Mouse (Mus musculus) gonadal fat pad, adult 2 months (tissue): ENCODE measurements around the gene Phf19. TPM values are rescaled to one million over a fixed set of nuclear protein-coding genes. Genes with fewer than 3 reads are reported as not detected.
A peak's percentile ranks its signal among the peaks of the same experiment; 100 is the strongest.

Source experiments
- DNase-seq: peaks from one replicate; pipeline ENCODE4 v3.0.0-alpha.2; 2012; ENCODE audit warnings: low read depth
- polyA plus RNA-seq: library from polyadenylated mRNA; depleted of rRNA; stranded (reverse); fragments of >200 nt; gene quantifications from 2 replicates; pipeline ENCODE4 v1.2.3, GENCODE M21; 2012

The Phf19 gene
- polyA plus RNA-seq, 1 experiment: 15.8 TPM

GRCm38 (mm10) chr2:34938269-34939208, 24.7 kb upstream of the Phf19 start:
- DNase-seq: no peak

- DNase-seq: peak; percentile 55
These were observed 23.6 kb upstream of the Phf19 start for GRCm38 (mm10) chr2:34937460-34937859.

- DNase-seq: no peak
These were observed 13.5 kb upstream of the Phf19 start for GRCm38 (mm10) chr2:34927320-34927719.

DNA sequence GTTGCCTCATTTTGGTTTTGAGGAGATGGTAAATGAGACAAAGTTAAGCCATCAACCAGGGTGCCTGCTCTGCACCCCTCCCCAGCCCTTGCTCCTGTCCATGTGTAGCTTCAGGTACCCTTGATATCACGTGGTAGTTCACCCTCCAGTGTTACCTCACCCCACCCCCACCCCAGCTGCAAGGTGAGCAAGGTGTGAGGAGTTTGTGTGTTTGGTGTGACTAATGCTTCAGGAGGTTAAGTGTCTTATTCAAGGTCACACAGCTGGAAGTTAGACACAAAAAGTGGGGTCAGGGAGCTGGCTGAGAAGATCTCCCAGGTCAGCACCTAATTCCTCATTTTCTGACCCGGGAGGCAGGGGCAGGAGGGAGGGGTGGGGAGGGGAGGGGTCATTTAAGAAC, 8.9 kb upstream of the Phf19 start:
- DNase-seq: no peak

DNA sequence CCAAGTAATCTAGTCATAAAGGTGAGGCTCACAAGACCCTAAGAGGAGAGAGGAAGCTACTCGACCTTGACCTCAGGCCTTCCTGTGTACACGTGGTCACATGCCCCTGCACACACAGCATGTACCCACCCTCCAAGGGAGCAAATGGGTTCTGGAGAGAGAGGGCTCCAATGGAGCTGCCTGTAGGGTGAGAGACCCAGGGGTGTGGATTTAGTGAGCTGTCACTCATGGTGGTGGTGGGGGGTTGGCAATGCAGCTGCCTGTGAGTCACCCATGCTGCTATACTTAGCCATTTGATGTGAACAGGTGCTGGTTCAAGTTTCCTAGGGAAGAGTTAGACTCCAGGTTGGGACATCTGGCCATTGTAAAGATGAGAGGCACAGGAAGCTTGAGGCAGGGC, 6.3 kb upstream of the Phf19 start:
- no peak for DNase-seq

DNA sequence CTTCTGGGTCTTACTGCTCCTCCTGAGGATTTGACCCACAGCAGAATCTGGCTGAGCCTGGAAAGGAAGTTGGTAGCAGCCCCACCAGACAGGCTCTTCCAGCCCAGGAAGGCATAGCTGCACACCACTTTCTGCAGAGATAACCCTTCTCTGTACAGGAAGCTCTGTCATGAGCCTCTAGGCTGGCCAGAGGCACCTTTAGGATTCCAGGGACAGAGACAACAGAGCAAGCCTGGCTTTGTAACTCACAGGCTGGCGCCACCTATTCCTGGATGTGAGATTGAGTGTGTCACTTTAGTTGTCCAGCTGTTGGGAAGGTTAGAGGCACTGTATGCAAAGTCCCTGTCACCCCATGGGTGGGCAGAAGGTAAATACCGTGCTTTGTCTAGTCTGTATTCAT, 1.3 kb upstream of the Phf19 start:
- no peak for DNase-seq

- DNase-seq: no peak
These were observed 927 bp upstream of the Phf19 start for GRCm38 (mm10) chr2:34914823-34915082.

GRCm38 (mm10) chr2:34914069-34914822, 420 bp upstream of the Phf19 start:
- no peak for DNase-seq

DNA sequence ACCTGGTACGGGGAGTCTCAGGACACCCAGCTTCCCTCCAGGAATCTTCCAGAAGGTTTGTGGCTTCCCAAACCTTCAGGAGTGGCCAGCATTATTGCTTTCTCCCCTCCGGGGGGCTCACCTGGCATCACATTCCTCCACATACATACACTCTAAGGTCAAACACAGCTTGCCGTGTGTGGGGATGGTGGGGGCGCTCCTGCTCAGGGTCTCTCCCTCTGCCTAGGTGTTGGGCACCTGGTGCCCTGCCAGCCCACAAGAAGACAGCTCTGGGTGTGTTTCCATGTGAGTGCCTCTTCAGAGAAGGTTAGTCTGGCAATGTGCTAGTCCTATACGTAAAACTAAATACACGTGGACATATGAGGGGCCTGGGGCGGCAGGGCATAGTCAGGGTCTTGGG, 1.2 kb downstream of the Phf19 start:
- no peak for DNase-seq

- no peak for DNase-seq
These were observed 2.0 kb downstream of the Phf19 start for GRCm38 (mm10) chr2:34911871-34912270.

DNA sequence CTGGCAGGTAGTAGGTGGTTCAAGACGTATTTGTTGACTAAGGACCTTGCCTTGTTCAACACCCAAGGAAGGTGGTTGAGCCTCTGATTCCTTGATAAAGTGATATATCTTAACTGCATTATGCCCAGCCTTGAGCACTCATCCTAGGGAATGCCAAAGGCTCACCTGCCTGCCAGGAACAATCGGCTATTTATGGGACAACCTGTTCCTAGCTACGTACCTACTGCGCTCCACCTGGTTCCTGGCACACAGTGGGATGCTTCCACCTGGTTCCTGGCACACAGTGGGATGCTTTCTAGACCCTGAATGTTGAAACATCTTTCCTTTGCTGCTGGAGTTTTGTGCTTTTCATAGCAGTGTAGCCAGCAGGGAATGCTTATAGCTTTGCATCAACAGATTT, 4.1 kb downstream of the Phf19 start:
- DNase-seq: no peak

GRCm38 (mm10) chr2:34906861-34907604, 6.8 kb downstream of the Phf19 start:
- no peak for DNase-seq

DNA sequence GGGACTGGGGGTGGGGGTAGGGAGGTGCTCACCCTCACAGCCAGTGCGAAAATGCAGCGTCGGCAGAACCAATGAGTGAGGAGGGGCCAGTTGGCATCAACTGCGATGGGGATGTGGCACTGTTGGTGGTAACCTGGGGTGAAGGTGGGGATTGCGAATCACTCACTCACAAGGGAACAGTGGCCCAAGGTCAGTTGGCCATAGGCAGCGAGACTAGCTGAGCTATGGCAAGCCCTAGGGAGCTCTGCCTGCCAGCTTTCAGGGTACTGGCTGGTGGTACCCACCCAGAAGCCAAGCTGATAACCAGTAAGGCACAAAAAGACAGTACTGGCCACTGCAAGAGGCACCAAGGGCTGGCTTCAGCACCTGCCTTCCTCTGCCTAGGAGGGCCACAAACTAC, 7.4 kb downstream of the Phf19 start:
- no peak for DNase-seq

GRCm38 (mm10) chr2:34904849-34905542, 8.8 kb downstream of the Phf19 start:
- DNase-seq: peak; percentile 95

DNA sequence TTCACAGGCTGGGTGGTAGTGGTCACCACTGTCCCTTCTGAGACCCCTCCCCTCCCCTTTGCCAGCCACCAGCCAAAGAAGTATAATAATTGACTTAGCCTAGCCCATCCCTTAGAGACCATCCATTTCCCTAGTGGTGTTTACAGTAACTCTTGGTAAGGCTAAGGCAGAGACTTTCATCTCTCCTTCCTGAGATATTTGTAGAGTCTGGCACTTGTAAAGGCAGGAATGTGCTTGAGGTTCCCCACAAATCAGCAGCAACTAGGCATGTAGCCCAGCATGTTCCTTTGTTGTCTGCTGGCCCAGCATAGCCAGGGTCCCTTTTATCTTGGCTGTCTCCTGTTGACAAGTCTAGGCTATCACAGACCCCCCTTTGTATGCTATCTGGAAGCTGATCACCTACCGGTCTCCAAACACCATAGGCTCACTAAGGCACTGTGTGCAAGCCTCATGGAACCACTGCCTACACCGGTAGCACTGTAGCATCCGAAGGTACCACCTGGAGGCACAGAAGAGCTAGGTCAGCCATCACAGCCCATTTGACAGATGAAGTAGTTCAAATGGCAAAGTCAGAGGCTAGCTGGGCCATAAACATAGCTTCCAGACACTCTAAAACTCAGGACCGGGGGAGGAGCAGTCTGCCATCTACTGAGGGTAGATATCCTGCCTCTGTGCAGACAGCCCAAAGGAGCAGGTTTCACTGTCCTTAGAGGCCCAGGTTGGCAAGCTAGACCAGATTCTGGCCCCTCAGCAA, 10.0 kb downstream of the Phf19 start:
- no peak for DNase-seq

DNA sequence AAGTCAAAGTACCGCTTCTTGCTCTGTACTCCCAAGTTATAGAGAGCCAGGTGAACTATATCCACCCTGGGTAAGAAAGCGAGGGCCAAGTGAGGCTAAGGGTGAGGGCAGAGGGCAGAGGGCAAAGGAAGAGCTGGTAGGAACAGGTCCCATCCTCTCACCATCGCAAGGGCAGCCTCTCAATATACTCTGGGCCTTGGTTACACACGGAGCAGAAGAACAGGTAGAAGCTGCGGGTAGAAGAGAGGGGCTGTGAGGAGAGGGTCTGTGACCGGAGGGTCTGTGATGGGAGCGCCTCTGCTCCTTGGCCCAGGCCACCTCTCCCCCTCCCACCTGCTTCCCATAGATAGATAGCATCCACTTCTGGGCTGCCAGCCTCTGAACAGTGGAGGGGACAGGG, 10.6 kb downstream of the Phf19 start:
- DNase-seq: no peak

DNA sequence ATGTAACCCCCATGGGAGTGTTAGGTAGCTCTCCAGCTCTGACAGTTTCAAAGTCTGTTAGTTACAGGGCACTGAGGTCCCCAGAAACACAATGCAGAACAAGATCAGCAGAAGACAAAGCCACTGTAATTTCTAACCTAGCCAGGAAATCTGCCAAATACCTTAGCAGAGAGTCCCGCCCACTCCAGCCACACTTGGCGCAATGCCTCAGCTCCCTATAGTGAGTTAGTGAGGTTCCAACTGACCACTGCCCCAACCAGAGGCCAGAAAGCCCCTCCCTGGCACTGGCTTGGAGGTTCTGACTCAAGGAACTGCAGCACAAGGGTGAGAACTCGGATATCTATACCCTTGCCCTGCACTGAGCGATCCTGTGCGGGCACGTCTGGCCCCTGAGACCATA, 11.1 kb downstream of the Phf19 start:
- no peak for DNase-seq

- DNase-seq: no peak
These were observed 12.1 kb downstream of the Phf19 start for GRCm38 (mm10) chr2:34901726-34902125.

DNA sequence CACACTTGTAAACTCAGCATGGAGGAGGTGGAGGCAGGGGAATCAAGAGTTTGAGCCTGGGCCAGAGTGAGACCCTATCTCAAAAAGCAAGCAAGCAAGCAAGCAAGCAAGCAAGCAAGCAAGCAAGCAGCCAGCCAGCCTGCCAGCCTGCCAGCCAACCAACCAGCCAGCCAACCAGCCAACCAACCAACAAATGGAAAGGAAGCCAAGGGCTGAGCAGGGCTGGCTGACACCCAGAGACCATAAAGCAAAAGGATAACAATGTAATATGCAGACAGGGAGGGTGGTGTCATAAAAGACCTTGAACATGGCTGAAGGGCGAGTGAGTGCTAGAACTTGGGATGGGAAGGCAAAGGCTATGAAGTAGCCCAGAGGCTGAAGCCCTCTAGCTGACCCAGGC, 13.4 kb downstream of the Phf19 start:
- peak; percentile 70 for DNase-seq

- peak; percentile 50 for DNase-seq
These were observed 14.1 kb downstream of the Phf19 start for GRCm38 (mm10) chr2:34899682-34900081.

- DNase-seq: no peak
These were observed 16.0 kb downstream of the Phf19 start for GRCm38 (mm10) chr2:34897820-34898219.
